Mouse (Mus musculus) small intestine, adult 2 months (tissue): Measurements from ENCODE around the gene Lhx1. TPM values are rescaled to one million over a fixed set of nuclear protein-coding genes. Genes with fewer than 3 reads are reported as not detected.

Experiments used
- H3K27ac ChIP-seq: fragments of 200-500 bp; 2 replicates; pipeline ENCODE4 v1.5.1; 2012; ENCODE audit warnings: low read depth, low read length, control low read depth, inconsistent platforms; ENCODE audit not compliant: insufficient read depth
- H3K27me3 ChIP-seq: fragments of 200-500 bp; 2 replicates; pipeline ENCODE4 v1.6.1; 2012; ENCODE audit warnings: mild to moderate bottlenecking, moderate library complexity, low read length, inconsistent platforms; ENCODE audit not compliant: control insufficient read depth, insufficient read depth
- H3K36me3 ChIP-seq: fragments of 200-500 bp; 2 replicates; pipeline ENCODE4 v1.6.1; 2012; ENCODE audit warnings: mild to moderate bottlenecking, low read length, control low read depth, inconsistent platforms; ENCODE audit not compliant: control insufficient read depth, insufficient read depth
- H3K4me1 ChIP-seq: fragments of 200-500 bp; 2 replicates; pipeline ENCODE4 v1.6.1; 2012; ENCODE audit warnings: low read length, inconsistent platforms, mixed read lengths; ENCODE audit not compliant: control insufficient read depth, insufficient read depth, insufficient read length
- H3K4me3 ChIP-seq: fragments of 200-500 bp; 2 replicates; pipeline ENCODE4 v1.5.1; 2012; ENCODE audit warnings: low read depth, mild to moderate bottlenecking, control low read depth, inconsistent platforms, low read length, moderate library complexity
- CTCF ChIP-seq: fragments of 200-500 bp; IDR thresholded peaks from 2 replicates; pipeline ENCODE4 v1.5.1; 2012; ENCODE audit warnings: low read depth, mild to moderate bottlenecking, control low read depth, inconsistent platforms, low read length, moderate library complexity, mixed read lengths; ENCODE audit not compliant: insufficient replicate concordance, insufficient read length; ENCODE audit errors: extremely low read depth
- POLR2A ChIP-seq: fragments of 200-500 bp; IDR thresholded peaks from 2 replicates; pipeline ENCODE4 v1.6.1; 2012; ENCODE audit warnings: low read depth, mild to moderate bottlenecking, control low read depth, inconsistent platforms, low read length, moderate library complexity
- WGBS: fragments of 180-500 bp; shearing (Covaris S2); methylation state at CpG from one replicate; pipeline ENCODE4 v1.1.7; 2018; 5-methylcytosine and 5-hydroxymethylcytosine counted together
- polyA plus RNA-seq: library from polyadenylated mRNA; depleted of rRNA; stranded (reverse); fragments of >200 nt; gene quantifications from 2 replicates; pipeline ENCODE4 v1.2.3, GENCODE M21; 2012

Lhx1 gene
- polyA plus RNA-seq, 1 experiment = 0.49 TPM

- Histone ChIP-seq H3K27ac (no peak overlapping the region), H3K4me3 (0 out of 2 replicates have a peak overlapping the region, but pooled peaks have one; percentile 49), H3K27me3 (peaks cover 91% of the 10 kb centered on the region), H3K36me3 (no peaks in the 10 kb centered on the region), H3K4me1 (peaks cover 14% of the 10 kb centered on the region)
- no peak for TF ChIP-seq POLR2A
- TF ChIP-seq CTCF = no peak
- 4% methylated on average over 10 of the region's 10 CpGs for WGBS
Measured at GRCm38 (mm10) chr11:84526451-84526850, 1.1 kb upstream of the Lhx1 start.

GRCm38 (mm10) chr11:84524511-84525270 is 644 bp downstream of the Lhx1 start:
- peak overlapping the region; percentile 49 for H3K4me3 ChIP-seq
- 2% methylated on average over 48 of the region's 48 CpGs for WGBS
- H3K27me3 ChIP-seq = peaks cover 96% of the 10 kb centered on the region
- H3K36me3 ChIP-seq = no peaks in the 10 kb centered on the region
- no peak overlapping the region for H3K27ac ChIP-seq
- TF ChIP-seq POLR2A = no peak
- TF ChIP-seq CTCF = no peak
- peaks cover 14% of the 10 kb centered on the region for H3K4me1 ChIP-seq

DNA sequence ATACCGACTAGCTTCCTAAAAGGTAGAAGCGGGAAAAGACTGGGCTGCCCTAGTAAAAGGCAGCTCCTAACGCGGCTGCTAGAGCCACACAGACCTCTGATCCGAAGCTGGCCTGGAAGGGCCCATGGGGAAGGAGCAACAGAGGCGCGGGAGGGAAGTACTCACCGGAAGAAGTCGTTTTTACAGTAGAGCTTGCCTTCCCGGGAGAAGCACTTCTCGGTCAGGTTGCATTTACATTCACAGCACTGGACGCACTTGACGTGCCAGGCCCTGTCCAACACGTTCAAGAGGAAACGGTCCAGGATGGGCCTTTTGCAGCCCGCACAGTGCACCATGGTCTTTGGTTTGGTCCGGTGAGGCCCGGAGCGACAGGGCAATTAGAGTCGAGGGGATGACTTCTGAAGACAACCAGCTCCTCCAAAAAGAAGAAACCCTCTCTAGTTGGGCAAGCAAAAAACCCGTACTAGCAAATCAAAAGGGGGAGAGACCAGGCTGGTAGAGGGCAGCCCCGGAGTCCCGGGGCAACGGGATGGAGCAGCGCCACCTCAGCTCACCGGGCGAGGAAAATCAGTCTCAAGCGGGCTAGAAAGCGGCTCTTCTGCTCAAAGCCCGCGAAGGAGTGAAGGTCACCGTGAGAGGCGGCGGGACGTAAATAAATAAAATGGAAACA is 1.4 kb downstream of the Lhx1 start:
- H3K4me1 ChIP-seq = peaks cover 14% of the 10 kb centered on the region
- peaks cover 95% of the 10 kb centered on the region for H3K27me3 ChIP-seq
- no peak for TF ChIP-seq CTCF
- no peak overlapping the region for H3K27ac ChIP-seq
- no peaks in the 10 kb centered on the region for H3K36me3 ChIP-seq
- H3K4me3 ChIP-seq = peak overlapping the region; percentile 3
- 3% methylated on average over 35 of the region's 35 CpGs for WGBS

DNA sequence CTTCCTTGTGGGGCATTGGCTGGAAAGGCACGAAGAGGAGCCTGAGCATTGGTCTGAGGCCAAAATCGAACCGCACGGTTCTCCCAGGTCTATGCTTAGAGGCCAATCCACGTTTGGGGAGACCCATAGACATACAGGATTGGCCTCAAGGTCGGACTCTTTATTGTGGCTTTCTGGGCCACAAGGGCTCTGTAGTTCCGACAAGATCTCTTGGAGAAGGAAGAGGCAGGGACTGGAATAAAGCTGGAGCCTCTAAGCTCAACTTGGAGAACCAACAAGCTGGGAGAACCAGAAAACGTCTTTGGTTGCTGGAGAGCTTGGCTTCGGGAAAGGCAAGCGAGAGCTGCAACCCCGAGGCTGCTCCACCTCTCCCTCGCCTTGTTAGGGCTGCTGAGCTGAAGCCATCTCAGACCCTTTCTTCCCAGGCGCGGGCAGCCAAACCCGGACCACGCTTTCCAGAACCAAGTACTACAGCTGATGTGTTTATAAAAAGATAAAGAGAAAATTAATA is 2.0 kb downstream of the Lhx1 start:
- Histone ChIP-seq H3K4me1 (peaks cover 14% of the 10 kb centered on the region), H3K4me3 (no peak overlapping the region; the same call in 1 of the 2 replicates), H3K27ac (no peak overlapping the region), H3K36me3 (no peaks in the 10 kb centered on the region), H3K27me3 (peaks cover 91% of the 10 kb centered on the region)
- TF ChIP-seq POLR2A (no peak), CTCF (no peak)
- 9% methylated on average over 16 of the region's 16 CpGs for WGBS

DNA sequence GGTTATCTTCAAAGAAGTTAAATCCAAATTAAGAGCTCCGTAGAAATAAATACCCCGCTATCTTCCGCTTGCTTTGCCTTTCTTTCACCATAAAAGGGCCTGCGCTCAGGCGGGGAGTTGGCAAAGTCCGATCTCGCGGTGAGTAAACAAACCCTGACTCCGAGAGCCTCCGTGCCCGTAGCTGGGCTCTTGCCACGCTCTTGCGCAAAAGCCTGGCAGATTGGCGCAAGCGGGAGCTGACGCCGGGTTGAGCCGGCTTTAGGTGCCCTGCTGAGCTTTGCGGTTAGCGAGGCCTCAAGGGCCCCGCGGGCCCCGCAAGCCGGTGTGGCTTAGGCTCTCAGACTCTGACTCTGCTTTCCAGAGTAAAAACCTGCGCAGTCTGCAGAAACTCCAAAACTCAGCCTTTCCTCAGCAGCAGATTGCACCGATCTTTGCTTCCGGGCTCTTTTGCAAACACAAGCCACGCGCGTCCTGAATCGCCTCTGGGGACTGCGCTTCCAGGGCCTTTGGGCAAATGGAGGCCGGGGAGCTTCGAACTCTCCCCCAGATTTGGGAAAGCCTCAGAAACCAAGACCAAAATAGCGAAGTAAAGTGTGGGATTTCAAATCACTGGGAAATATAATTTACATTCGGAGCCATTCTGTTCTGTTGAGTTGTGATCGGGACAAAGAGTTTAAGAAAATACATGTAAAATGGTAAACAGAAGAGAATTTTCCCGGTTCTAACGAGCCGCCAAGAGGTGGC is 2.6 kb downstream of the Lhx1 start:
- 2% methylated on average over 40 of the region's 40 CpGs for WGBS
- Histone ChIP-seq H3K36me3 (no peaks in the 10 kb centered on the region), H3K4me1 (peaks cover 14% of the 10 kb centered on the region), H3K4me3 (peak overlapping the region; percentile 51), H3K27me3 (peaks cover 87% of the 10 kb centered on the region), H3K27ac (no peak overlapping the region)
- TF ChIP-seq POLR2A (no peak), CTCF (no peak)

- Histone ChIP-seq H3K4me3 (no peak overlapping the region), H3K36me3 (no peaks in the 10 kb centered on the region), H3K27ac (no peak overlapping the region), H3K4me1 (peaks cover 14% of the 10 kb centered on the region), H3K27me3 (peaks cover 78% of the 10 kb centered on the region)
- 22% methylated on average over 24 of the region's 24 CpGs for WGBS
- no peak for TF ChIP-seq POLR2A
- no peak for TF ChIP-seq CTCF
Measured at GRCm38 (mm10) chr11:84521751-84522299, 3.5 kb downstream of the Lhx1 start.
